Mouse (Mus musculus): ENCODE data around the gene Eed. TPM values are rescaled to one million over a fixed set of nuclear protein-coding genes. Genes with fewer than 3 reads are reported as not detected.

The Eed gene
- polyA plus RNA-seq (2016; fragmentation: Nextera tagmentation; extraction: Ambion mirVana), result 58.1 and 61.5 TPM in 2 replicates

GRCm38 (mm10) chr7:89980485-89981422, at the start of gene Eed:
Gene Eed, minus strand, starts transcription at chr7:89980983.
- WGBS (ENCODE audit: insufficient replicate concordance), result under 1% methylated on average over 87 of the region's 87 CpGs
- peak; percentile 85 for ATAC-seq

GRCm38 (mm10) chr7:90029548-90030485, 49.0 kb upstream of the Eed start:
- Histone ChIP-seq H3K9ac (no peak overlapping the region), H3K27me3 (replicated peaks) (peaks cover 26% of the 10 kb centered on the region), H3K4me2 (peak overlapping the region; percentile 23), H3K4me3 (no peak overlapping the region), H3K27ac (peak overlapping the region; percentile 69), H3K9me3 (replicated peaks) (no peaks in the 10 kb centered on the region), H3K4me1 (peaks cover 40% of the 10 kb centered on the region), H3K36me3 (no peaks in the 10 kb centered on the region)
- WGBS (ENCODE audit: insufficient replicate concordance), result 60% methylated on average over 20 of the region's 20 CpGs
- ATAC-seq, result no peak

More at GRCm38 (mm10) chr7:89980485-89981422, at the start of gene Eed:
- Histone ChIP-seq H3K9me3 (replicated peaks) (no peaks in the 10 kb centered on the region), H3K36me3 (peaks cover 17% of the 10 kb centered on the region), H3K4me2 (peak within 1 kb of the TSS; percentile 76), H3K27me3 (replicated peaks) (no peaks in the 10 kb centered on the region), H3K4me1 (peaks cover 32% of the 10 kb centered on the region), H3K27ac (peak within 1 kb of the TSS; percentile 99), H3K4me3 (peak within 1 kb of the TSS; percentile 96), H3K9ac (peak within 1 kb of the TSS; percentile 97)

GRCm38 (mm10) chr7:90028888-90029547, 48.2 kb upstream of the Eed start:
- ATAC-seq, result no peak

GRCm38 (mm10) chr7:90024975-90025374, 44.2 kb upstream of the Eed start:
- WGBS (ENCODE audit: insufficient replicate concordance), result 32% methylated on average over 6 of the region's 6 CpGs
- ATAC-seq, result peak; percentile 48; the same call in 1 of the 2 replicates

More at GRCm38 (mm10) chr7:90028888-90029547, 48.2 kb upstream of the Eed start:
- H3K27me3 ChIP-seq (replicated peaks), result peaks cover 26% of the 10 kb centered on the region
- no peaks in the 10 kb centered on the region for H3K9me3 ChIP-seq (replicated peaks)
- 34% methylated on average over 8 of the region's 8 CpGs for WGBS (ENCODE audit: insufficient replicate concordance)
- peaks cover 41% of the 10 kb centered on the region for H3K4me1 ChIP-seq
- no peaks in the 10 kb centered on the region for H3K36me3 ChIP-seq
- 0 out of 2 replicates have a peak overlapping the region, but pooled peaks have one; percentile 23 for H3K4me2 ChIP-seq
- peak overlapping the region; percentile 69; the same call in 1 of the 2 replicates for H3K27ac ChIP-seq
- no peak overlapping the region for H3K9ac ChIP-seq
- H3K4me3 ChIP-seq, result no peak overlapping the region

GRCm38 (mm10) chr7:90022974-90023707, 42.4 kb upstream of the Eed start:
- Histone ChIP-seq H3K9ac (0 out of 2 replicates have a peak overlapping the region, but pooled peaks have one; percentile 14), H3K27me3 (replicated peaks) (no peaks in the 10 kb centered on the region), H3K4me1 (peaks cover 59% of the 10 kb centered on the region), H3K4me2 (peak overlapping the region; percentile 26), H3K27ac (peak overlapping the region; percentile 76), H3K4me3 (no peak overlapping the region), H3K9me3 (replicated peaks) (no peaks in the 10 kb centered on the region), H3K36me3 (no peaks in the 10 kb centered on the region)
- peak; percentile 54 for ATAC-seq
- whole genome bisulfite sequencing (ENCODE audit: insufficient replicate concordance), result 21% methylated on average over 9 of the region's 9 CpGs

More at GRCm38 (mm10) chr7:90024975-90025374, 44.2 kb upstream of the Eed start:
- no peak overlapping the region for H3K4me3 ChIP-seq
- no peaks in the 10 kb centered on the region for H3K9me3 ChIP-seq (replicated peaks)
- no peaks in the 10 kb centered on the region for H3K36me3 ChIP-seq
- H3K27ac ChIP-seq, result peak overlapping the region; percentile 49; the same call in 1 of the 2 replicates
- no peak overlapping the region for H3K4me2 ChIP-seq
- H3K4me1 ChIP-seq, result peaks cover 56% of the 10 kb centered on the region
- peaks cover 5% of the 10 kb centered on the region for H3K27me3 ChIP-seq (replicated peaks)
- peak overlapping the region; percentile 22; the same call in 1 of the 2 replicates for H3K9ac ChIP-seq

- Histone ChIP-seq H3K4me1 (peaks cover 70% of the 10 kb centered on the region), H3K4me2 (no peak overlapping the region), H3K27me3 (replicated peaks) (no peaks in the 10 kb centered on the region), H3K36me3 (no peaks in the 10 kb centered on the region), H3K9me3 (replicated peaks) (no peaks in the 10 kb centered on the region), H3K4me3 (no peak overlapping the region), H3K27ac (peak overlapping the region; percentile 56; the same call in 1 of the 2 replicates), H3K9ac (no peak overlapping the region)
- no peak for ATAC-seq
- WGBS (ENCODE audit: insufficient replicate concordance), result 78% methylated on average over 6 of the region's 6 CpGs
Observed at GRCm38 (mm10) chr7:90020331-90020730, 39.5 kb upstream of the Eed start.

GRCm38 (mm10) chr7:90019570-90019969, 38.8 kb upstream of the Eed start:
- H3K4me1 ChIP-seq, result peaks cover 62% of the 10 kb centered on the region
- no peaks in the 10 kb centered on the region for H3K36me3 ChIP-seq
- H3K9me3 ChIP-seq (replicated peaks), result no peaks in the 10 kb centered on the region
- H3K4me3 ChIP-seq, result no peak overlapping the region
- H3K27me3 ChIP-seq (replicated peaks), result no peaks in the 10 kb centered on the region; the same call in 1 of the 2 replicates
- no peak overlapping the region for H3K9ac ChIP-seq
- peak overlapping the region; percentile 56; the same call in 1 of the 2 replicates for H3K27ac ChIP-seq
- ATAC-seq, result peak; percentile 48; the same call in 1 of the 2 replicates
- whole genome bisulfite sequencing (ENCODE audit: insufficient replicate concordance), result 32% methylated on average over 10 of the region's 10 CpGs
- H3K4me2 ChIP-seq, result peak overlapping the region; percentile 40

GRCm38 (mm10) chr7:90016930-90017588, 36.3 kb upstream of the Eed start:
- H3K4me3 ChIP-seq, result no peak overlapping the region
- peaks cover 40% of the 10 kb centered on the region for H3K4me1 ChIP-seq
- H3K27ac ChIP-seq, result 0 out of 2 replicates have a peak overlapping the region, but pooled peaks have one; percentile 7
- no peak for ATAC-seq
- H3K4me2 ChIP-seq, result no peak overlapping the region
- H3K36me3 ChIP-seq, result no peaks in the 10 kb centered on the region
- no peak overlapping the region for H3K9ac ChIP-seq
- no peaks in the 10 kb centered on the region for H3K9me3 ChIP-seq (replicated peaks)
- no peaks in the 10 kb centered on the region; the same call in 1 of the 2 replicates for H3K27me3 ChIP-seq (replicated peaks)
- 27% methylated on average over 5 of the region's 5 CpGs for WGBS (ENCODE audit: insufficient replicate concordance)

- Histone ChIP-seq H3K27me3 (replicated peaks) (no peaks in the 10 kb centered on the region; the same call in 1 of the 2 replicates), H3K9ac (no peak overlapping the region), H3K36me3 (no peaks in the 10 kb centered on the region), H3K4me3 (no peak overlapping the region), H3K4me2 (no peak overlapping the region), H3K9me3 (replicated peaks) (no peaks in the 10 kb centered on the region), H3K27ac (0 out of 2 replicates have a peak overlapping the region, but pooled peaks have one; percentile 7), H3K4me1 (peaks cover 38% of the 10 kb centered on the region)
- 54% methylated on average over 4 of the region's 4 CpGs for WGBS (ENCODE audit: insufficient replicate concordance)
- no peak for ATAC-seq
Observed at GRCm38 (mm10) chr7:90016459-90016858, 35.7 kb upstream of the Eed start.
